Mouse (Mus musculus): ENCODE measurements at regions not wholly inside any gene's neighbourhood (a gene's known extent, or its start where the extent isn't known, plus 50 kb on each side); places are given as distances from the start of the nearest gene placed in this dataset.

DNA sequence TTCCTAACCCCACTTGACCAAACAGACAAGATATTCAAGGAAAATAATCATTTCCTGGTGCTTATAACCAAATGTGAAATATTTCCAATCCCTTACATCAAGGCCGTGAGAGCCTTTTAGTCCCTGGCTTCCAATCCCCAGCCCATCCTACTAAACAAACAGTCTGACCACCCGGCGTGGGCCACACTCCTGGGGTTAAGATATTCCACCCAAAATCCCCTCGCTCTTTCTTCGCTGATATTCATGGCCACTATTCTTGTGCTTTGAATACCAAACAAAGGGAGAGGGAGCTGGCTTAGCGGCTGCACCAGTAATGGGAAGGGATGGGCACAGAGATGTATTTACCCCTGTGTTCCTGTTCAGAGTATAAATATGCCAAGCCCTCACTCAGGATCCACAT lies 139.4 kb downstream of the Foxa2 start:
- no peak for TF ChIP-seq FLI1 (IDR thresholded peaks at IDR 0.05; ENCODE audit: low read length)
- TF ChIP-seq GATA1 (IDR thresholded peaks at IDR 0.05; ENCODE audit: borderline replicate concordance, low read length), result no peak
